Mouse (Mus musculus) adipocyte (in vitro differentiated cells): ENCODE data around the gene Cdh15.

Source experiments
- DNase-seq: peaks from one replicate; pipeline ENCODE4 v3.0.0-alpha.2; 2016; ENCODE audit warnings: low spot score

Gene Cdh15

DNA sequence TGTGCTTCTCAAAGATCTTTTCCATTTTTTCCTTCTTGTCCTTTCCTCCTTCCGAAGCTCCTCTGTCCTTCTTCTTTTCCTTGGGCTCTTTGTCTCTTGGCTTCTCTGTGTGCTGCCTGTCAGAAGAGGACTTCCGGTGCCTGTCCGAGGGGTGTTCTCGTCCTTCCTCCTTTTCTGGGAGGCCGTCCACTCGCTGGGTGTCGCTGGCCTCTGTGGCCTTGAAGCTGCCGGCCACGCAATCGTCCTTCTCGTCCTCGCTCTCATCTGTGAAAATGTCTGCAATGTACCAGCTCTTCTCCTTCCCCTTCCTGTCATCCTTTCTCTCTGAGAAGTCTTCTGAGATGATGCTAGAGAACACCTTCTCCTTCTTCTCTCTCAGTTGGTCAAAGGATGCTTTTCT is 45.7 kb downstream of the Cdh15 start:
- DNase-seq: no peak

DNA sequence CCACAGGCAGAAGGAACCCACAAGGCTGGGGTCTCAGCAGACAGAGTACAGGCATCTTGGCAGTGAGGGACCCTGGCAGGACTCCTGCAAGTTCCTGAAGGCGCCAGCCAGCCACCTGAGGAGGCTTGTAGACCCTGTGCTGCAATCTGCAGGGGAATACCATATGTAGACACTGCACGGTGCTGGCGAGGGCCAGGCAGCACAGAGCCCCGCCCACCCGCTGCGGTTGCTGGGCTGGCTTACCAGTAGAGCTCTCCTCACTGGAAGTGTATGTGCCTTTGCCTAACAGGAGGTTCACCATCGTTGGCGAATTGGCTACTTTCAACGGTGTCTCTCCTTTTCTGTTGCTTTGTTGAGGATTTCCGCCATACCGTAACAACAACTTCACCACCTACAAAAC is 48.6 kb downstream of the Cdh15 start:
- DNase-seq: no peak

DNA sequence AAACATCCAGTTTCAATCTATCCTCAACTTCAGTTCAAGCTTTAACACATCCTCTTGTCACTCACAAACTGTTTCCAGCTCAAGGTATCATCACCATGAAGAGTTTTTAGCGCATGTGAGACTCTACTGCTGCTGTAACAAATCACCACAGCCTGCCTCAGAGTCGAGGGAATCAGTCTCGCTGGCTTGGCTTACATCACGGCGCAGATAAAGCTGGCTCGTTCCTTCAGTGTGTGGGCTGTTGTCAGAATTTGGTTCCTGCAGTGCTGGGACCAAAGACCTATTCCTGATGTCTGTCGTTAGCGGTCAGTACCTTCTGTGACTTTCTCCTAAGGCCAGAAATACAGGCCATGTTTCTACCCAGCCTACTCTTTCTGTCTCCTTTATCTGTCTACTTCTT is 49.4 kb downstream of the Cdh15 start:
- DNase-seq: no peak

DNA sequence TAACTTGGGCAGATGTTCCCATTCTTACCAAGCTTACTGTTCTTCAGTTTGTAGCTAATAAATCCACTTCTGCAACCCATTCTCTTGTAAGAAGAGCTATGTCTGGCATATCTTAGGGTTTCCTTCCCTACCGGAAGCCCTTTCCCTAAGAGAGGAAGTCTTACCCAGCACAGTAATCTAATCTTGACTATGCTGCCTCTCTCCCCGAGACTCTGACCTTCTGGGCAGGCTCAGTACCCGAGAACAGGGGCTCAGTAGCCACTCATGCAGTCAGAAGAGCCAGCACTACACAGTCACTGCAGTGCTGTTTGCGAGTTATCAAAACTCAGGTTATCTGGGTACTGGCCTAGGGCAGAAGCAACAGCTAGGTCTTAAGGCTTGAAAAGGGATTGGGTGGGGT is 50.3 kb downstream of the Cdh15 start:
- DNase-seq: no peak

DNA sequence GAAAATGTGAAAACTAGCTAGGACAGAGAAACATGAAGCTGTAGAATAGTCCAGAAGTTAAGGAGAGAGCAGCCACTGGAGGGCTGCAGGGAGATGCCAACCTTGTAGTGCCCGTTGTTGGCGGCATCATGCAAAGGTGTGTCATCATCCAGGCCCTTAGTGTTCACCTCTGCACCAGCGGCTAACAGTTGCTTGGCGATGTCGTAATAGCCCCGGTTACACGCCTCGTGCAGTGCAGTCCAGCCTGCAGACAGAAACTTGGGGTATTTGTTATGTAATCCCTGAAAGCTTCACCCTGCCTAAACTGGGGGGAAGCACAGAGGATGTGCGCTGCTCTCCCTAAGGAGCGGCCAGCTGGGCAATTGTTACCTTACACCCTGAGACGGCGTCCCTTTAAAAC is 50.7 kb downstream of the Cdh15 start:
- DNase-seq: peak; percentile 25

DNA sequence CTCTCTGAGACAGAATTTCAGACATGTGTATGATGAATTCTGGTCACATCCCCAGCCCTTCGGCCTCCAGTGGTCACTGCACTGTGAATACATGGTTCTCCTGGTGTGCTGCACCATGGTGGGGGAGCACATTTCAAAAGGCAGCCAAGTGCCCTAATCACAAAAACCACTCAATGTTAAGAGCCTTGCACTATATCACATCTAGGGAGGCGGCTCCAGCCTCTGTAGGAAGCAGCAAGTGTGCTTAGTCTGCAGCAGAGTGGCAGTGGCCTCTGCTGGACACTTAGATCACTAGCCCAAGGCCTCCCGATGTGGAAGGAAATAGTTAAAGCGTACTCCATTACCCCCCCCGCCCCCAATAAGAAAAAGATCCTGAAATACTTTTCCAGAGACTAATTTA is 51.3 kb downstream of the Cdh15 start:
- no peak for DNase-seq

DNA sequence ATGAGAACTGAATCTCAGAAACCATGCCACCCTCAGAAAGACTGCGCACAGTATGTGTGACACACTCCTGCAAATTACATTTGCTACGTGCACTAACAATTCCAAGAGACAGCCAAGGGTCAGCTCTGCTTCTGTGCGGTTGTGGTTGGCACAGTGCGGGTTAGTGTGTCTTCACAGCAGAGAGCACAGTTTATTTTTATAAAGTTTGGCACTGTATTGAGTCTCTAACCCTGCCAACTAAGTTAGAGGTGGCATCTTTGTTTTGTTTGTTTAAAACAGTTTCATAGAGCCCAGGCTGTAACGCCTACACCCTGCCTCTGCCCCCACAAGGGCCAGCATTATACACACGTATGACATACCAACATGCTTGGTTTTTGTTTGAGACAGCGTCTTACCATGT is 53.7 kb downstream of the Cdh15 start:
- peak; percentile 86 for DNase-seq

DNA sequence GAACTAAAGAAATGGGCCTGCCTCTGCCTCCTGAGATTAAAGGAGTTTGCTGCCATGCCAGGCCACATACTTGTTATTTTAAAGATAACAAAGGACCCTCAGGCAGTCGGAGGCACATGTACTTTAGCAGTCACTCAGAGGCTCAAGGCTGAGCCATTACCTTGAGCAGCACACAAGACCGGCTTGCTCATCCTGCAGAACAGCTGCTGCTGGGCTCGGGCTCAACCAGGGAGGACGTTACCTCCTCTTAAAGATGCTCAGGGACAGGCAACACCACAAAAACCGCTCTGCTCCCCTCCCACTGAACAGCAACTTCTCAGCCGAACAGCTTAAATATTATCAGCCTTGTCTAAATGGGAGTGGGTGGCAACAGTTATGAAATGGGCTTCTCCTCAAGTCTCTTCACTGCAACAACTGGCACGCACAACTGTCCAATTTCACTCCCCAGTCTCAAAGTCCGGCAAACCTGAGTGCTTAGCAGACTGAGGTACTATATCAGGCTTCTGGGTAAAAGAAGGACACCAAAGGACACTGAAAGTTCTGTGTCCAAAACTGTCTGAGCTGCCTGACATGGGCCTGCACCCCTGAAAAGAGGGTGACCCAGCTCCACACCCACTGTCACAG is 54.2 kb downstream of the Cdh15 start:
- DNase-seq: no peak

DNA sequence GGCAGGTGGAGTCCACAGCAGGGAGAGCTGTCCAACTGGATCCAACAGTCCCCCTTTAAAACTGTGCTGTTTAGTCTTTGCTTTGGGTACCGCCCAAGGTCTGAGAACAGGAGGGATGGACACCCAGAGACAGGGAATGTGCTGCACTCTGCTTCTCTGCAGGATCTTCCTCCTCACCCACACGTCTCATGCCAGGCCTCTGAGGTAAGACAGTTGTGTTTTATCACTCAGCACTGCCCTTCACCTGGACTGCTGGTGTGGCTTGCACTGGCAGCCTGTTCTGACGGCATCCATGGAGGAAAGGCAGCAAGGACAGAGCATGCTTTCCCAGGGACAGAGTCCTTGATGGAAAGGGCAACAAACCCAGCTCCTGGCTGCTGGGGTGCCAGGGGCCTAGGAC is 54.8 kb downstream of the Cdh15 start:
- DNase-seq: no peak

DNA sequence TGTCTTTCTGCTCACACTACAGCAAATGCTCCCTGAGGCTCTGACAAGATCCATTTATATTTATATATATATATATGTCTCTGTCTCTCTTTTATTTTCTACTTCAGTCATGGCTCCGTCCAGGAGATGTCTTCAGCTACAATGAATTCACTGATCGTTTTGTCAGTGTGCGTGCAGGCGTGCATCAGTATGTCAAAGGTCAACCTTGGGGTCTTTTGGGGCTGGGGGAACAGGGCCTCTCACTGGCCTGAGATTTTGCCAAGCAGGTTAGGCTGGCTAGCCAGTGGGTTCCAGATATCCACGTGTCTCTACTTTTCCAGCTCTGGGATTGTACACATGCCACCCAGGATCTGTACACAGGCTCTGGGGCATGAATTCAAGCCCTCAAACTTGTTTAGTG is 55.2 kb downstream of the Cdh15 start:
- no peak for DNase-seq

DNA sequence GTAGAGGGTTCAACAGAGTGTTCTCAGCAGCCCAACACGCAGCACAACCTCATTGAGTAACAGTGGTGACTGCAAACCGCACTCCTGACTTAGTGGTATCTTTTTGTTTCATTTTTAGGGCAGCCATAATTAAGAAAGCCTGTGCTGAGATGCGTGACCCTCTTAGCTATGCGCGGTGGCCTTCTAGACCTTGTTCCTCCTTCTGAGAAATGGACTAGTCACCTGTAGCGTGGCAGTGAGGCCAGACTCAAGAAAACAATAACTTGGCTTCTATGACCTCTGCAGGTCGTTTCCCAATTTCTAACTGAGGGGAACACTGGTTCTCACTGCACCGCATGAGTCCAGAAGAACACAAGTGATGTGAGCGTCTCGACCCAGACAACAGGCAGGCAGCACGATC is 56.7 kb downstream of the Cdh15 start:
- DNase-seq: no peak

DNA sequence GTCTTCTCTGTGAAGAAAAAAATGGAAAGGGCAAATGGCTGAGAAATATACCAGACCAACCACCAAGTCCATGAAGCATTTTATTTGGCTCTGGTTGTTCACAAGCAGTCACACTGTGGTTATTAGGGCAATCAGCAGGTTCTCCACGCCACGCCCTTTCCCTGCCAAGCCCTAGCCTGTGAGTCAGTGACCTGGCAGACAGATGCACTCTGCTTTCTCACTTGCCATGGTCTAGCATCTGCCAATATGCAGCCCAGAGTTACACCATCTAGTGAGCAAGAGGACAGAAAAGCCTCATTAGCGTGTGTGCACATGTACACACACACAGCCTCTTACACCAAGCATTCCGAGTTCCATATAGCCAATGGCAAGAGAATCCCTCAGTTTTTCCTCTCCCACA is 57.6 kb downstream of the Cdh15 start:
- peak; percentile 89 for DNase-seq

DNA sequence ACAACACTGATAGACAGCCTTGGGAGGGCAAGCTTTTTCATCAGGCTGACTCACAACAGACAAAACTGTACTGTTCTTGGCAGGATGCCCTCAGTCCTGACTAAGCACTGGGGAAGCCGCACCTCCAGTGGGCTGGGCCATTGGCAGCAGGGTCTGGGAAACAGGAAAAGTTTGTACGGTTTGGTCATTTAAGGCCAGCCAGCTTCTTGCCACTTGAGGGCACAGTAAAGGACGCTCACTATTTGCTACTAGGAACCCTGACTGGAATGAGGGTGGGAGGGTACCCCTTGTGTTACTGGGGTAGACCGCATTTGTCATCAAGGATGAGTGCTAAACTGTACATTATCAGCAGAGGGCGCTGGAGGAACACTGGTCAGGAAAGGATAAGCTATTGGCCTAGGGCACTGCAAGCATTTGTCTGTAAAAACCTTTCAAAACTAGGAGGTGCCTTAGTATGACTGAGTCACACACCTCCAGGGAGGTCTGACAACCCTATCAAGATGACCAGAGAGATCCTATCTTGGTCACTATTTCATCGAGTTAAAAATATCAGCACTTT is 58.8 kb downstream of the Cdh15 start:
- peak; percentile 97 for DNase-seq

DNA sequence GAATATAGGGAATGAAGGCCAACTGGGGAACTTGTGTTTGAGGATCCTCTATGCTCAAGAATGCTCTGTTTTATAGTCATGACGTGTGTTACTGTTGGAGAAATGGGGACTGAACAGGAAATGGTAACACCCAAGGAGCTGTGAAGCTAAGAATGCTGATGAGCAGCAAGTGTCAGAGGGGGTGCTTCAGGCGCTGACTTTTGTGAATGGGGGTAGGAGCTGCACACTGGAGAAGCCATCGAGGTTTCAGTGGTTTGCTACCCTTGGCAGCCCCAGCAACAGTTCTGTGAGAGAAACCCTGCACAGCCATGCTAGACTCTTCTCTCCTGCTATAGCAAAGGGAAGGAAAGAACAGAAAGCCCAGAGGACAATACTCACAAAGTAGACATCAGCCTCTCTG is 64.4 kb downstream of the Cdh15 start:
- DNase-seq: no peak

DNA sequence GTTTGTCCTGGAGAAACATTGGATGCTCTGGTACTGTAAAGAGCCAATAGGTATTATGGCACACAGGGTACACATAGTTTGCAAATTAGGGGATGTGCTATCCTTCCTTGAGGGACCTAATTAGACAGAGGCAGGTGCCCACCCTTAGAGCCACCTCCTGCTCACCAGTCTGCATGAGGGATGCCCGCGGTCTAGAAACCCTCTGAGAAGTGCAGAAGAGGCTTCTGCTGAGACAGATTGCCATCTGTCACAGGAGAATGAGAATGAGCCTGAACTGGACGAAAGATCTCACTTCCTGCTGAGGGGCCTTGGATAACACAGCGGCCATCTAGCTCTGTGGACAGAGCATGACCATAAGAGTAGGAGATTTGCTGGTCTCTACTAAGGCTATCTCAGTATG is 65.1 kb downstream of the Cdh15 start:
- DNase-seq: no peak

DNA sequence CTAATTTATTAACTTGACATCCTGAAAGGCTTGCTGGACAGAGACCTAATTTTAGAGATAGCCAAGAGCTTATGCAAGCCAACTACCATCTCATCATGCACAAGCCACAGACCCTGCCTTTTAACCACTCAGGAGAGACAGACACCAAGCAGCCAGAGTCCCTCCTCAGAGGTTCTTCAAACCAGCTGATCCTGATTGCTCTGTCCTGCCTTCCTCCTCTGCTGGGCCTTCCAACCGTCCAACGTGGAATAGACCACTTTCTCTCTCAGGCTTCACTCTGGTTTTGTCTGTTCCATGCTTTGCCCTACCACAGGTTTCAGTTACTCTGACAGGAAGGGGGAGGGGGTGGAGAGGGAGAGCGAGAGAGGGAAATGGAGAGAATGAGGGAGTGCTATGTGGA is 69.0 kb downstream of the Cdh15 start:
- no peak for DNase-seq
